Mouse (Mus musculus) kidney, embryonic 16.5 days (tissue): Measurements from ENCODE around the gene Olfr1359. TPM values are rescaled to one million over a fixed set of nuclear protein-coding genes. Genes with fewer than 3 reads are reported as not detected.
"Not testable (repeated sequence)": the region's sequence is repeated elsewhere in the genome, so short reads cannot be mapped to it uniquely, and the experiment has no call there.

Experiments used
- ATAC-seq: fragments of 200-750 bp; cut with Nextera tagmentation; 2 replicates; pipeline ENCODE4 v1.8.0; 2017; ENCODE audit warnings: moderate TSS enrichment; ENCODE audit not compliant: low FRiP score, low TSS enrichment
- H3K27ac ChIP-seq: fragments of 300-500 bp; sonication (generic); 2 replicates; pipeline ENCODE4 v1.5.1; 2014; ENCODE audit warnings: low read length
- H3K27me3 ChIP-seq: fragments of 300-500 bp; sonication (generic); 2 replicates; pipeline ENCODE4 v1.6.1; 2014; ENCODE audit warnings: low read length, control low read depth, mixed read lengths; ENCODE audit not compliant: insufficient read depth
- H3K36me3 ChIP-seq: fragments of 300-500 bp; sonication (generic); 2 replicates; pipeline ENCODE4 v1.6.1; 2014; ENCODE audit warnings: low read length, control low read depth, mixed read lengths; ENCODE audit not compliant: insufficient read depth
- H3K4me1 ChIP-seq: fragments of 300-500 bp; sonication (generic); 2 replicates; pipeline ENCODE4 v1.6.1; 2014; ENCODE audit warnings: low read length, control low read depth, mixed read lengths; ENCODE audit not compliant: insufficient read depth
- H3K4me2 ChIP-seq: fragments of 300-500 bp; sonication (generic); replicated peaks from 2 replicates; pipeline ENCODE4 v1.6.1; 2014; ENCODE audit warnings: low read depth, low read length
- H3K4me3 ChIP-seq: fragments of 300-500 bp; sonication (generic); 2 replicates; pipeline ENCODE4 v1.5.1; 2014; ENCODE audit warnings: mild to moderate bottlenecking, low read length
- H3K9ac ChIP-seq: fragments of 300-500 bp; sonication (generic); replicated peaks from 2 replicates; pipeline ENCODE4 v1.6.1; 2014; ENCODE audit warnings: low read length
- H3K9me3 ChIP-seq: fragments of 300-500 bp; sonication (generic); 2 replicates; pipeline ENCODE4 v1.6.1; 2016; ENCODE audit warnings: low read length, control low read depth
- WGBS: fragments of 180-500 bp; shearing (Covaris S2); extraction: QIAGEN DNeasy Blood & Tissue Kit; methylation state at CpG from one replicate; pipeline ENCODE4 v1.1.7; 2014; 5-methylcytosine and 5-hydroxymethylcytosine counted together
- polyA plus RNA-seq: library from polyadenylated mRNA; unstranded; fragments of >200 nt; fragmentation: Nextera tagmentation; extraction: Ambion mirVana; gene quantifications from 2 replicates; pipeline ENCODE4 v1.2.1, GENCODE M21; 2015

The Olfr1359 gene
- polyA plus RNA-seq, 1 experiment from 2014 or later: not detected

DNA sequence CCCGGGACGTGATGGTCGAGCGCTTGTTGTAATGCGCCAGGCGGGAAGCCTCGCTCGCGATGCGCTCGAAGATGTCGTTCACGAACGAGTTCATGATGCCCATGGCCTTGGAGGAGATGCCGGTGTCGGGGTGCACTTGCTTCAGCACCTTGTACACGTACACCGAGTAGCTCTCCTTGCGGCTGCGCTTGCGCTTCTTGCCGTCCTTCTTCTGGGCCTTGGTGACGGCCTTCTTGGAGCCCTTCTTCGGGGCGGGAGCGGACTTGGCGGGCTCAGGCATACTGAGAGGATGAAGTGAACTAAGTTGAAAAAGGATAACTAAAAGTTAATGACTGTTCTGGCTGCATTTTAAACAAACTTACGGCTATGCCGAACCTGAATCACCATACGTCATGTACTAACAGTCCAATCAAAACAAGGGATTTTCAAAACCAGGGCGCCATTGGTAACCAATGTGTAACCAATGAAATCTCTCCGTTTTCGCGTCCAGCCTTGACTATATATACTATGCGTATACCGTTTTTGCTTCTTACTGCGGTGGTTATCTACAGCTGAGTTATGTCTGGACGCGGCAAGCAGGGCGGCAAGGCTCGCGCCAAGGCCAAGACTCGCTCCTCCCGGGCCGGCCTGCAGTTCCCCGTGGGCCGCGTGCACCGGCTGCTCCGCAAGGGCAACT lies 18.1 kb downstream of the Olfr1359 start, which contains the start of the genes Hist1h2bl and Hist1h2ai:
TSS of gene Hist1h2bl (minus strand) at position 280 of the 676 bp plus-strand sequence.
TSS of gene Hist1h2ai (plus strand) at position 559 of the 676 bp plus-strand sequence.
- not testable (repeated sequence) for H3K27me3 ChIP-seq, H3K9me3 ChIP-seq, H3K36me3 ChIP-seq
- Histone ChIP-seq H3K4me2 (peak within 1 kb of the TSS; percentile 88), H3K9ac (peak within 1 kb of the TSS; percentile 85), H3K4me1 (peaks cover 34% of the 10 kb centered on the region), H3K4me3 (peak within 1 kb of the TSS; percentile 56), H3K27ac (peak within 1 kb of the TSS; percentile 99)
- under 1% methylated on average over 25 of the region's 50 CpGs for WGBS
- ATAC-seq: peak; percentile 93

DNA sequence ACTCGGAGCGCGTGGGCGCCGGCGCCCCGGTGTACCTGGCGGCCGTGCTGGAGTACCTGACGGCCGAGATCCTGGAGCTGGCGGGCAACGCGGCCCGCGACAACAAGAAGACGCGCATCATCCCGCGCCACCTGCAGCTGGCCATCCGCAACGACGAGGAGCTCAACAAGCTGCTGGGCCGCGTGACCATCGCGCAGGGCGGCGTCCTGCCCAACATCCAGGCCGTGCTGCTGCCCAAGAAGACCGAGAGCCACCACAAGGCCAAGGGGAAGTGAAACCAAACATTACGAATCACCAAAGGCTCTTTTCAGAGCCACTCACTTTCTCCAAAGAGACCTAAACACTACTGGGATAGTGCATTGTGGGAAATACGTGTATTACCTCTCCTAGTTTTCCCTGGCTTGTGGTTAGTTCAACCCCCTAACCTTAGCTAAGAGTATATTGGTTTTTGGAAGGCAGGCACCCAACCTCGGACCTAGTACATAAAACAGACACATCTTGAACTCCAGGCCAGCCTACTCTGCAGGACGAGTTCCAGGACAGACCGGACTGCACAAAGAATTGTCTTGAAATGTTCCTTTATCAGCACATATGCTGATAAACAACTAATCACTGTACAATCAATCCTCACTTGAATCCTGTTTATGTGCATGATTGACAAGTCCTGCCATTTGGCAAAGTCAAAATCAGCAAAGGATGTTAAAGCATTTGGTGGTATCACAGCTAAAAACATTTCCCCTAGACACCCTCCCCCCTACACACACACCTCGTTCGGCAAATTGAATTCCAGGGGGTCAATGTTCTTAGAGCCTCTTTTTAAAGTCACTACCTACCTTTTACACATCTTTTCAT lies 18.9 kb downstream of the Olfr1359 start:
- 0% methylated on average over 9 of the region's 38 CpGs for WGBS
- not testable (repeated sequence) for H3K36me3 ChIP-seq, H3K27me3 ChIP-seq, H3K9me3 ChIP-seq
- Histone ChIP-seq H3K4me2 (peak overlapping the region; percentile 88), H3K9ac (peak overlapping the region; percentile 85), H3K4me1 (peaks cover 35% of the 10 kb centered on the region), H3K27ac (peak overlapping the region; percentile 99), H3K4me3 (peak overlapping the region; percentile 56)
- peak; percentile 3; the same call in 1 of the 2 replicates for ATAC-seq

DNA sequence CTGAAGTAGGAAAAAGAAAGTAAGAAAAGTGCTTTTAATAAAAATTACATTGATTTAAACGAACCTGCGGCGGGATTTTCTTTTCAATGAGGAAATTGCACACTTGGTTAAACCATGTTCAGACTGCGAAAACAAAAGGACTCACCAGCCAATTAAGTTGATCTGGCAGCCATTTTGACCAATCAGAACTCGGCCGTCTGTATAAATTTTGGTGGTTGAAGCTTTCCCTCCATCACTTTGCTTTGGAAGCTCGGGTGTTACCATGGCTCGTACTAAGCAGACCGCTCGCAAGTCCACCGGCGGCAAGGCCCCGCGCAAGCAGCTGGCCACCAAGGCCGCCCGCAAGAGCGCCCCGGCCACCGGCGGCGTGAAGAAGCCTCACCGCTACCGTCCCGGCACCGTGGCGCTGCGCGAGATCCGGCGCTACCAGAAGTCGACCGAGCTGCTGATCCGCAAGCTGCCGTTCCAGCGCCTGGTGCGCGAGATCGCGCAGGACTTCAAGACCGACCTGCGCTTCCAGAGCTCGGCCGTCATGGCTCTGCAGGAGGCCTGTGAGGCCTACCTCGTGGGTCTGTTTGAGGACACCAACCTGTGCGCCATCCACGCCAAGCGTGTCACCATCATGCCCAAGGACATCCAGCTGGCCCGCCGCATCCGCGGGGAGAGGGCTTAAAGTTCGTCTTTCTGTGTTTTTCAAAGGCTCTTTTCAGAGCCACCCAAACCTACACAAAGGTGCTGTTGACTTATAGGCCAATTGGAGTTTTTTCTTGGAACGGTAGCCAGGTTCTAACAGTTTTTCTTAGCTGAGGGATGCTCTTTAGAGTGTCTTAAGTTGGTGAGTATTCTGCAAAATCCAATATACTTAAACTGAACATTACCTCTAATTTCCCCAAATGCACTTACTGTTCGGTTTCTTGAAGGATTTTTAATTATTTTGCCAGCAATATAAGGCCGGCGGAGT lies 19.8 kb downstream of the Olfr1359 start, which contains the start of gene Hist1h3h:
TSS of gene Hist1h3h (plus strand) at position 263 of the 961 bp plus-strand sequence.
- Histone ChIP-seq H3K4me1 (peaks cover 37% of the 10 kb centered on the region), H3K4me2 (peak within 1 kb of the TSS; percentile 88), H3K9ac (peak within 1 kb of the TSS; percentile 85), H3K4me3 (peak within 1 kb of the TSS; percentile 56), H3K27ac (peak within 1 kb of the TSS; percentile 99)
- not testable (repeated sequence) for H3K36me3 ChIP-seq, H3K9me3 ChIP-seq, H3K27me3 ChIP-seq
- ATAC-seq: peak; percentile 37; the same call in 1 of the 2 replicates
- WGBS: under 1% methylated on average over 27 of the region's 56 CpGs

DNA sequence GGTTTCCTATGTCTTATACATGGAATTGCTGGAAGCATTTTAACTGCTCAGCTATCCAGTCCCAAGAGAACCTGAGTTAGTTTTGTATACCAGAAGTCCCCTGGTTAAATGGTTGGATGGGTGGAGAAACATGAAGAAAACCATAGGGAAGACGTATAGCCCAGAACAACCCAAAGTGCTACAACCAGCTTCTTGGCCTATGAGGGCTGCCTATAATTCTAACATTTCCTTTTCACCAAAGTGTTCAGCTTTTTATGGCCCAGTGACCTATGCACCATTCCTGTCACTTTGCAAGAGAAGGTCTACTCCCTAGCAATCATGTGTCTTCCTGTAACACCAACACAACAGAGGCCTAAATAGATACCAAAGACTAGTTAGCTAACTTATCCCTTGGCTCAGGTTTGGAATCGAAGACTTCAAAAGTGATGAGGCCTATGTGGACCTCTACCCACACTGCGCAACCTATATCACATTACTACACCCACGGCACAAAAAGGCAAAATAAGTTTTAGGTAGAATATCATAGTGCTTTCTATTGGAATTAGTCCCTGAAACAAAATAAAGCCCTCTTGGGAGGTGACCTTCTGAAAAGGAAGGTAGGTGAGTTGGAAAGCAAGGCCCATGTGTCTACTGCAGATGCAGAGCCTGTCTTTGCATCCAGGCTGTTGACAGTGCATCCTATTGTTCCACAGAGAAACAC lies 20.6 kb downstream of the Olfr1359 start:
- peak overlapping the region; percentile 91 for H3K27ac ChIP-seq
- no peaks in the 10 kb centered on the region for H3K36me3 ChIP-seq
- no peak for ATAC-seq
- H3K9ac ChIP-seq: peak overlapping the region; percentile 78
- peak overlapping the region; percentile 62 for H3K4me2 ChIP-seq
- H3K27me3 ChIP-seq: no peaks in the 10 kb centered on the region
- H3K4me3 ChIP-seq: peak overlapping the region; percentile 50
- no peaks in the 10 kb centered on the region for H3K9me3 ChIP-seq
- H3K4me1 ChIP-seq: peaks cover 39% of the 10 kb centered on the region
- WGBS: 48% methylated on average over 4 of the region's 4 CpGs

DNA sequence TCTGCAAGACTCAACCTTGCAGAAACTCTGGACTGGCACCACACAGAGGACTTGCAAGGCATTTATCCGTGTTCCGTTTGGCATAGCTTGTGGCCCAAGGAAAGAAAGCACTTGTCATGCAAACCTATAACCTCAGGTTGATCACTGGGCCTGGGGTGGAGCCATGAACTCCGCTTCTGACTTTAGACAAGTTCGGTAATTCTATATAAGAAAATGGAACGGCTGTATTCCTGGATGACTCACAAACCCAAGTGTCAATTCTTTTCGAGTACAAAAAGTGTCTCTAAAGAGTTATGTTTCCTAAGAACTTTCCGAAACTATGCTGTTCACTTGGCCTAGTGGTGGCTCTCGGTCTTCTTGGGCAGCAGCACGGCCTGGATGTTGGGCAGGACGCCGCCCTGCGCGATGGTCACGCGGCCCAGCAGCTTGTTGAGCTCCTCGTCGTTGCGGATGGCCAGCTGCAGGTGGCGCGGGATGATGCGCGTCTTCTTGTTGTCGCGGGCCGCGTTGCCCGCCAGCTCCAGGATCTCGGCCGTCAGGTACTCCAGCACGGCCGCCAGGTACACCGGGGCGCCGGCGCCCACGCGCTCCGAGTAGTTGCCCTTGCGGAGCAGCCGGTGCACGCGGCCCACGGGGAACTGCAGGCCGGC lies 23.3 kb downstream of the Olfr1359 start:
- H3K27ac ChIP-seq: peak overlapping the region; percentile 86
- not testable (repeated sequence) for H3K9me3 ChIP-seq, H3K27me3 ChIP-seq, H3K36me3 ChIP-seq
- H3K4me1 ChIP-seq: peaks cover 29% of the 10 kb centered on the region
- peak overlapping the region; percentile 65 for H3K4me2 ChIP-seq
- peak; percentile 5; the same call in 1 of the 2 replicates for ATAC-seq
- peak overlapping the region; percentile 47 for H3K4me3 ChIP-seq
- H3K9ac ChIP-seq: peak overlapping the region; percentile 67
- 1% methylated on average over 16 of the region's 44 CpGs for WGBS

DNA sequence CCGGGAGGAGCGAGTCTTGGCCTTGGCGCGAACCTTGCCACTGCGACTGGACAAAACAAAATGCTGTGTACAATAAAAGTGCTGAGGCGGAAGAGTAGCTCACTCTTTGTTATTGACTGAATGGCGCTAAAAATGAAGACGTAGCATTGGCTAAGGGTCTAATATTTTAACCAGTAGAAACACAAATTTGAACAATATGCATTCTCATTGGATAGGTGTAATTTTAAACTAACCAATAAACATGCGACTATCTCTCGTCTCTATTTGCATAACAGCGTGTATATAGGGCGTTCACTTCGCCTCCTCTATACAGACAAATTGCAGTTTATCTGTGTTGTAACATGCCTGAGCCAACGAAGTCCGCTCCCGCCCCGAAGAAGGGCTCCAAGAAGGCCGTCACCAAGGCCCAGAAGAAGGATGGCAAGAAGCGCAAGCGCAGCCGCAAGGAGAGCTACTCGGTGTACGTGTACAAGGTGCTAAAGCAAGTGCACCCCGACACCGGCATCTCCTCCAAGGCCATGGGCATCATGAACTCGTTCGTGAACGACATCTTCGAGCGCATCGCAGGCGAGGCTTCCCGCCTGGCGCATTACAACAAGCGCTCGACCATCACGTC lies 24.0 kb downstream of the Olfr1359 start, which contains the start of gene Hist1h2bm:
TSS of gene Hist1h2bm (plus strand) at position 288 of the 616 bp plus-strand sequence.
- Histone ChIP-seq H3K9ac (peak within 1 kb of the TSS; percentile 67), H3K27ac (peak within 1 kb of the TSS; percentile 86), H3K4me1 (peaks cover 28% of the 10 kb centered on the region), H3K4me2 (peak within 1 kb of the TSS; percentile 65), H3K4me3 (peak within 1 kb of the TSS; percentile 47)
- not testable (repeated sequence) for H3K9me3 ChIP-seq, H3K36me3 ChIP-seq, H3K27me3 ChIP-seq
- WGBS: under 1% methylated on average over 34 of the region's 37 CpGs
- ATAC-seq: peak; percentile 98

DNA sequence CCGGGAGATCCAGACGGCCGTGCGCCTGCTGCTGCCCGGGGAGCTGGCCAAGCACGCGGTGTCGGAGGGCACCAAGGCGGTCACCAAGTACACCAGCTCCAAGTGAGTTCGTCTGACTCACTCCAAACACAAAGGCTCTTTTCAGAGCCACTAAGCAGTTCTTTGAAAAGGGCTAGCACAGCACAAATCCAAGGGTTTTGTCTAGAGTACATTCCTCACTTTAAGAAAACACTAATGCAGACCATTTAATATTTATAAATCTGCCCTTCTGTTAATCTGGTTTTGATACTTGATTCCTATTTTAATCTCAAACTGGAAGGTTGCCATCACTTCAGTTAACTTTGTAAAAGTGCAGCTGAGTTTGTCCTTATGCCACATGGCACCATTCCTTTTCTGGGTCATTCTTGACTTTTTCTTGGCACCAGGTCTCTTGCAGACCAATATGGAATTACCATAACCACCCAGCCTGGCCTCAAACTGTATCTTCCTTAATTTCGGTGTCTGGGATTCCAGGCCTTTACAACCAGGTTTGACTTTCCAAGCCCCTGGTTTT lies 24.5 kb downstream of the Olfr1359 start:
- Histone ChIP-seq H3K9me3 (no peaks in the 10 kb centered on the region), H3K27ac (peak overlapping the region; percentile 82), H3K9ac (peak overlapping the region; percentile 59), H3K36me3 (no peaks in the 10 kb centered on the region), H3K4me2 (peak overlapping the region; percentile 53), H3K27me3 (no peaks in the 10 kb centered on the region), H3K4me3 (peak overlapping the region; percentile 40), H3K4me1 (peaks cover 26% of the 10 kb centered on the region)
- WGBS: 3% methylated on average over 10 of the region's 11 CpGs
- no peak; the same call in 1 of the 2 replicates for ATAC-seq
